Mouse (Mus musculus) cortical plate, adult 2 months (tissue): Measurements from ENCODE around the gene Tnrc18. TPM values are rescaled to one million over a fixed set of nuclear protein-coding genes. Genes with fewer than 3 reads are reported as not detected.

Experiments used
- H3K27ac ChIP-seq: fragments of 200-500 bp; 2 replicates; pipeline ENCODE4 v1.5.1; 2012; ENCODE audit warnings: low read length, control low read depth, inconsistent platforms; ENCODE audit not compliant: insufficient read depth
- H3K4me1 ChIP-seq: fragments of 200-500 bp; 2 replicates; pipeline ENCODE4 v1.6.1; 2011; ENCODE audit warnings: low read length; ENCODE audit not compliant: control insufficient read depth, insufficient read depth
- H3K4me3 ChIP-seq: fragments of 200-500 bp; 2 replicates; pipeline ENCODE4 v1.5.1; 2011; ENCODE audit warnings: mild to moderate bottlenecking, low read length, control low read depth; ENCODE audit not compliant: insufficient read depth
- CTCF ChIP-seq: fragments of 200-500 bp; IDR thresholded peaks from 2 replicates; pipeline ENCODE4 v1.5.1; 2011; ENCODE audit warnings: mild to moderate bottlenecking, control low read depth, low read length; ENCODE audit not compliant: insufficient read depth; ENCODE audit errors: extremely low read depth
- POLR2A ChIP-seq: fragments of 200-500 bp; IDR thresholded peaks from 2 replicates; pipeline ENCODE4 v1.6.1; 2011; ENCODE audit warnings: mild to moderate bottlenecking, low read length, control low read depth; ENCODE audit not compliant: insufficient read depth; ENCODE audit errors: extremely low read depth
- polyA plus RNA-seq: library from polyadenylated mRNA; depleted of rRNA; stranded (reverse); fragments of >200 nt; gene quantifications from 2 replicates; pipeline ENCODE4 v1.2.3, GENCODE M21; 2012

Gene Tnrc18
- polyA plus RNA-seq, 1 experiment: 31.7 TPM

GRCm38 (mm10) chr5:142718486-142718885, 99.0 kb downstream of the Tnrc18 start:
- no peaks in the 10 kb centered on the region for H3K4me1 ChIP-seq
- no peak overlapping the region for H3K4me3 ChIP-seq
- TF ChIP-seq POLR2A (no peak), CTCF (no peak)
- H3K27ac ChIP-seq: no peak overlapping the region

GRCm38 (mm10) chr5:142718037-142718436, 99.4 kb downstream of the Tnrc18 start:
- no peak overlapping the region for H3K4me3 ChIP-seq
- no peaks in the 10 kb centered on the region for H3K4me1 ChIP-seq
- peak; percentile 98 for TF ChIP-seq CTCF
- TF ChIP-seq POLR2A: no peak
- no peak overlapping the region for H3K27ac ChIP-seq

GRCm38 (mm10) chr5:142716056-142716455, 101.4 kb downstream of the Tnrc18 start:
- TF ChIP-seq POLR2A (no peak), CTCF (no peak)
- H3K4me1 ChIP-seq: no peaks in the 10 kb centered on the region
- no peak overlapping the region for H3K4me3 ChIP-seq

GRCm38 (mm10) chr5:142715059-142715458, 102.4 kb downstream of the Tnrc18 start:
- no peak overlapping the region for H3K4me3 ChIP-seq
- H3K27ac ChIP-seq: no peak overlapping the region
- no peaks in the 10 kb centered on the region for H3K4me1 ChIP-seq
- no peak for TF ChIP-seq CTCF
- TF ChIP-seq POLR2A: no peak

More at GRCm38 (mm10) chr5:142716056-142716455, 101.4 kb downstream of the Tnrc18 start:
- H3K27ac ChIP-seq: no peak overlapping the region

DNA sequence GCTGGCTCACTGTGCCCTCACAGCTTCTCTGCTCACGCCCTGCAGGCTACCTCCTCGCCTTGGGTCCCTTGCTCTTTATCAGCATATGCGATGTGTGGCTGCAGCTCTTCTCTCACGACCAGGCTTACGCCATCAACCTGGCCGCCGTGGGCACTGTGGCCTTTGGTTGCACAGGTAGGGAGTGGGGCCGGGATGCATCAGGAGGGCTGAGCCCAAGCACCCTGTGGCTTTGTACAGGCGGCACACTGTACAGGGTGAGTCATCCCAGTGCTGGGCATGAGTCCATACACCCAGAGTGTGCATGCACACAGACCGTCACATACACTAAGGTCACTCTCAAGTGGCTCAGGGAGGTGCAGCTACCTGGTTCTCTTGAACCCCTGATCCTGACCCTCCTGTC, 103.5 kb downstream of the Tnrc18 start:
- H3K4me3 ChIP-seq: no peak overlapping the region
- H3K4me1 ChIP-seq: no peaks in the 10 kb centered on the region
- TF ChIP-seq POLR2A: no peak
- TF ChIP-seq CTCF: no peak
- no peak overlapping the region for H3K27ac ChIP-seq

DNA sequence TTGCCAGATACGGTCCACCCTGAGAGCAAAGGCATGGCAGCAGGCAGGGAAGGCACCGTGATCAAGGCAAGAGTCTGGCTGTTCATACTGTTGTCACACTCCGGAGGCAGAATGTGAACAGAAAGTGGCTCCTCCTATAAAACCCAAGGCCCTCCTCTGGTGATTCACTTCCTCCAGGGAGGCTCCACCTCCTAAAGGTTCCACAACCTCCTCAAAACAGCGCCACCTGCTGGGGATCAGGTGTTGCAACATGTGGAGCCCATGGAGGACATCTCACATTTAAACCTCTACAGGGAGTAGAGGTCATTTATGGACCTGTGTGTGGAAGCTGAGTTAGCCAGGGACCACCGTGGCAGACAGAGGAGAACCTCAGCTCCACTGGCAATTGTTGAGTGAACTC, 105.1 kb downstream of the Tnrc18 start:
- Histone ChIP-seq H3K27ac (no peak overlapping the region), H3K4me3 (no peak overlapping the region), H3K4me1 (no peaks in the 10 kb centered on the region)
- no peak for TF ChIP-seq POLR2A
- TF ChIP-seq CTCF: peak; percentile 9; the same call in 1 of the 2 replicates

DNA sequence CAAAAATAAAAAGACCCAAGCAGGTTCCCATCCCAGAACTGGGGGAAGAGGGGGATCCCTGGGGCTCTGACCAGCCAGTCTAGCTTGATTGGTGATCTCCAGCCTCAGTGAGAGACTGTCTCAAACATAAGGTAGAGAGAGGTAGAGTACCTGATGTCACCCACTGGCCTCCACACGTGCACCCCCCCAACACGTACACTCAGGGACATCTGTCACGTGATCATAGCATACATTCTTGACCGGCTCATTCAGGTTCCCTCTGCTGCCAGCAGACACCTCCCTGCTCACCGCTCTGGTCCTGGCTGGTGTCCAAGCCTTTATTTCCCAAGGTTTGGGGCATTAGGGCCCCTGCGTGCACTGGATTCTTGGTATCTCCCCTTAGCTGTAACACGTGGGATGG, 108.0 kb downstream of the Tnrc18 start:
- no peaks in the 10 kb centered on the region for H3K4me1 ChIP-seq
- no peak overlapping the region for H3K4me3 ChIP-seq
- H3K27ac ChIP-seq: no peak overlapping the region
- TF ChIP-seq CTCF (no peak), POLR2A (no peak)

GRCm38 (mm10) chr5:142707709-142708108, 109.8 kb downstream of the Tnrc18 start:
- H3K4me1 ChIP-seq: no peaks in the 10 kb centered on the region
- no peak overlapping the region for H3K27ac ChIP-seq
- TF ChIP-seq POLR2A (no peak), CTCF (no peak)
- no peak overlapping the region for H3K4me3 ChIP-seq

- H3K4me3 ChIP-seq: no peak overlapping the region
- no peak overlapping the region for H3K27ac ChIP-seq
- no peaks in the 10 kb centered on the region for H3K4me1 ChIP-seq
- TF ChIP-seq CTCF (no peak), POLR2A (no peak)
Measured at GRCm38 (mm10) chr5:142703569-142703968, 113.9 kb downstream of the Tnrc18 start.

DNA sequence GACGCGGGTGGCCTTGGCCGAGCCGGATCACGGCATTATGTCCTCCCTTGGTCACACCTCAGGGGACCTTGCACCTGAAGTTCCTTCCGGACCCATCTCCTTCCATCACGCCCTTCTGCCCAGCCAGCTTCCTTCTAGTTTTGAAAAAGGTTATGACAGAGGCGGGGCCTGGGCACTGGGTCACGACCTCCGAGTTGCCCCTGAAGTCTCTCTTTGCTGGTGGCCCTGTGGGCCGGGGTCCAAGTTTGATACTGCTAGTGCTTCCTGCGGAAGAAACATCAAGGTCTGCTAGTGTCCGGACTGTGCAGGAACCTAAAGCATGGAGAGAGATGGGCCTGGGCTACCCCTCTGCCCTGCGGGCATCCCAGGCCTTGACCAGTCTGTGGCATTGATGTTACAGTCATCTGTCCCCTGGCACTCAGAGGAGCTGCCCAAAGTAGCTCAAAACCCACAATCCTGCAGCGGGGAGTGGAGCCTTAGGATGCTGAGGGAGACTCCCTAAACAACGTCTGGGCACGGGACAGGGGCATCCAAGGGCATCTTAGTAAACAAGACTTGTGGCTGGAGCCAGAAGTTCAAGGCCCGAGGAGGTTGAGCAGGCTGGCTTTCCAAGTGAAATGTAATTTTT, 114.8 kb downstream of the Tnrc18 start:
- H3K4me3 ChIP-seq: peak overlapping the region; percentile 78
- peaks cover 3% of the 10 kb centered on the region for H3K4me1 ChIP-seq
- H3K27ac ChIP-seq: no peak overlapping the region
- TF ChIP-seq POLR2A (no peak), CTCF (no peak)
